In the genomic region with DNA sequence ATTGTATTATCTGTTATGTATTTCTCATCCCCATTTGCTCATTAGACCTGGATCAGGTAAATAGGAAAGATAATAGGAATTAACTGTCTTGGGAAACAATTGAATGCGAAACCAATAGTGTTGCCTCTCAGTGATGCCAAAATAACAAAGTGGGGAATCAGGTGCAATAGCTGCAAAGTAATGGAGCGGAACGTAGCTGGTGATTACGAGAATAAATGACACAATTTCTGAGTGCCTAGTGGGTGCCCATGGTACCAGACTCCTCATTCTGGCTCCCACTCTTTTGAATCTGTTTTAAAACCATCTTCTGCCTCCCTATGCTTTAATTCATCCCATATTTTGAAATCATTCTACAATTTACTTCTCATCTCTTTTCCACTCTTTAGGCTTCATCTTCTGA, we compare ENCODE assay signal across 25 mouse cellular contexts.
"Had no signal": no experiment of that assay in that cellular context is flagged by ENCODE, and none has a peak within 500 bp of the region (broad histone marks: within the 10 kb centered on the region; RNA-seq: fewer than 3 reads in every experiment).

No protein-coding gene starts in this region.

- DNase-seq: kidney, adult 18-20 months; kidney, adult 9 months; kidney, postnatal 14 days; kidney, postnatal 4 days; layer of hippocampus, postnatal 36 days; liver; lung, adult 18-20 months; lung, postnatal 10 days; lung, postnatal 4 days; right cerebral cortex, adult 18-20 months; right cerebral cortex, postnatal 14 days; right cerebral cortex, postnatal 4 days; thymus, adult 2 months; thymus, postnatal 14 days; thymus, postnatal 4 days had no signal

- H3K4me1 ChIP-seq: limb, embryonic 10.5 days; limb, embryonic 13.5 days; liver, embryonic 12.5 days; liver, embryonic 15.5 days; lung, embryonic 15.5 days had no signal

- H3K4me3 ChIP-seq: limb, embryonic 10.5 days; limb, embryonic 13.5 days; liver, embryonic 12.5 days; liver, embryonic 15.5 days; lung, embryonic 15.5 days; midbrain, embryonic 12.5 days; midbrain, embryonic 15.5 days; myocyte; neural tube, embryonic 15.5 days had no signal

- H3K27ac ChIP-seq: limb, embryonic 10.5 days; limb, embryonic 13.5 days; liver, embryonic 12.5 days; liver, embryonic 15.5 days; lung, embryonic 15.5 days; midbrain, embryonic 15.5 days; stomach, postnatal 0 days had no signal

- ATAC-seq: liver, embryonic 12.5 days had no signal

- H3K4me2 ChIP-seq: limb, embryonic 13.5 days; liver, embryonic 12.5 days; liver, embryonic 15.5 days; lung, embryonic 15.5 days; midbrain, embryonic 12.5 days; midbrain, embryonic 15.5 days; neural tube, embryonic 15.5 days had no signal

- H3K9ac ChIP-seq: limb, embryonic 13.5 days; liver, embryonic 12.5 days; liver, embryonic 15.5 days; lung, embryonic 15.5 days; midbrain, embryonic 12.5 days; midbrain, embryonic 15.5 days; neural tube, embryonic 15.5 days had no signal

- H3K36me3 ChIP-seq: limb, embryonic 10.5 days; limb, embryonic 13.5 days; liver, embryonic 12.5 days; liver, embryonic 15.5 days; lung, embryonic 15.5 days; midbrain, embryonic 12.5 days; midbrain, embryonic 15.5 days; neural tube, embryonic 15.5 days had no signal

- H3K27me3 ChIP-seq: limb, embryonic 13.5 days; liver, embryonic 12.5 days; liver, embryonic 15.5 days; lung, embryonic 15.5 days; midbrain, embryonic 12.5 days; midbrain, embryonic 15.5 days; neural tube, embryonic 15.5 days had no signal

- H3K9me3 ChIP-seq: limb, embryonic 10.5 days; limb, embryonic 13.5 days; liver, embryonic 12.5 days; liver, embryonic 15.5 days; lung, embryonic 15.5 days; midbrain, embryonic 12.5 days; midbrain, embryonic 15.5 days; neural tube, embryonic 15.5 days had no signal
